Comparison of ENCODE assay signal across 8 mouse cellular contexts in genomic region chr7:43562651-43563070, GRCm38 (mm10). TPM values are rescaled to one million over a fixed set of nuclear protein-coding genes. Genes with fewer than 3 reads are reported as not detected.
DNase-seq lines count a peak whose midpoint lies in the region; ATAC-seq and TF ChIP-seq lines count a peak whose summit lies in the region.

No protein-coding gene starts in this region.

- peaks cover 11% of the 10 kb centered on the region; the same call in 1 of the 2 replicates for H3K36me3 ChIP-seq in heart, embryonic 15.5 days
- peaks cover 31% of the 10 kb centered on the region for H3K36me3 ChIP-seq in limb, embryonic 14.5 days (ENCODE audit: control insufficient read depth, insufficient read depth, low read length)

- ATAC-seq in heart, embryonic 15.5 days (replicated peaks; ENCODE audit: insufficient number of reproducible peaks, insufficient read depth, low FRiP score, low read depth): no peak
- no peak for ATAC-seq in limb, embryonic 14.5 days (ENCODE audit: low FRiP score, low read depth)

- WGBS in heart, embryonic 15.5 days: under 1% methylated on average over 10 of the region's 10 CpGs
- WGBS in limb, embryonic 14.5 days: 0% methylated on average over 10 of the region's 10 CpGs

- no peak for TF ChIP-seq POLR2A in brain, embryonic 14.5 days (IDR thresholded peaks at IDR 0.05; ENCODE audit: borderline replicate concordance, extremely low read depth, insufficient read depth, insufficient read length, poor library complexity, severe bottlenecking)
- no peak for TF ChIP-seq POLR2A in limb, embryonic 14.5 days (IDR thresholded peaks at IDR 0.05; ENCODE audit: borderline replicate concordance, extremely low read depth, insufficient read depth, insufficient read length)

- H3K27ac ChIP-seq in heart, embryonic 15.5 days: peak overlapping the region; percentile 74
- peak overlapping the region; percentile 84 for H3K27ac ChIP-seq in limb, embryonic 14.5 days (replicated peaks; ENCODE audit: low read depth, low read length)

- peak; percentile 21 for DNase-seq in kidney, adult 11 months
- DNase-seq in kidney, postnatal 10 days: no peak
- DNase-seq in brain, embryonic 14.5 days (ENCODE audit: low read depth): peak; percentile 72
- DNase-seq in limb, embryonic 14.5 days (ENCODE audit: low spot score): peak; percentile 19
- DNase-seq in neural tube, embryonic 10.5 days (ENCODE audit: extremely low spot score, low spot score): peak; percentile 50
- DNase-seq in gastrocnemius, postnatal 25 days: no peak
- no peak for DNase-seq in frontal cortex, postnatal 14 days (ENCODE audit: low spot score in 2 of 2)

- peak overlapping the region; percentile 66 for H3K9ac ChIP-seq in heart, embryonic 15.5 days
- peak overlapping the region; percentile 82 for H3K9ac ChIP-seq in limb, embryonic 14.5 days (ENCODE audit: low read depth, low read length, severe bottlenecking)

- H3K4me2 ChIP-seq in heart, embryonic 15.5 days: peak overlapping the region; percentile 66
- peak overlapping the region; percentile 82 for H3K4me2 ChIP-seq in limb, embryonic 14.5 days (replicated peaks; ENCODE audit: low read depth, low read length, severe bottlenecking)

- H3K4me3 ChIP-seq in heart, embryonic 15.5 days: peak overlapping the region; percentile 68
- peak overlapping the region; percentile 77 for H3K4me3 ChIP-seq in limb, embryonic 14.5 days (replicated peaks; ENCODE audit: low read length)

- H3K4me1 ChIP-seq in heart, embryonic 15.5 days (replicated peaks): 0 out of 2 replicates have a peak, but pooled peaks cover 4% of the 10 kb centered on the region
- H3K4me1 ChIP-seq in limb, embryonic 14.5 days (ENCODE audit: control insufficient read depth, insufficient read depth, low read length): peaks cover 10% of the 10 kb centered on the region

- H3K27me3 ChIP-seq in heart, embryonic 15.5 days: no peaks in the 10 kb centered on the region
- no peaks in the 10 kb centered on the region for H3K27me3 ChIP-seq in limb, embryonic 14.5 days (ENCODE audit: control insufficient read depth, insufficient read depth, low read length)

- no peaks in the 10 kb centered on the region for H3K9me3 ChIP-seq in heart, embryonic 15.5 days (replicated peaks)
- no peaks in the 10 kb centered on the region for H3K9me3 ChIP-seq in limb, embryonic 14.5 days (ENCODE audit: control insufficient read depth, low read length)

- no peak for TF ChIP-seq CTCF in brain, embryonic 14.5 days (IDR thresholded peaks at IDR 0.05; ENCODE audit: borderline replicate concordance, extremely low read depth, insufficient read depth, insufficient read length)

RNA-seq across cellular contexts. Expression of gene Zfp658, which starts 0.6 kb away (rescaled TPM):
- 10.8 and 11.8 TPM in 2 replicates for polyA plus RNA-seq in brain, embryonic 14.5 days (2012; rRNA removed)
- polyA plus RNA-seq in heart, embryonic 15.5 days (2015; fragmentation: Nextera tagmentation; extraction: Ambion mirVana): 1.3 and 1.5 TPM in 2 replicates
- polyA plus RNA-seq in limb, embryonic 14.5 days (2012; rRNA removed): 4.9 and 5.7 TPM in 2 replicates
- 3.6 and 3.8 TPM in 2 replicates for polyA plus RNA-seq in limb, embryonic 14.5 days (2014; fragmentation: Nextera tagmentation; extraction: Ambion mirVana)
- under 1 TPM; 0.38 to 0.61 TPM for total RNA-seq in gastrocnemius, postnatal 25 days (2021)

RNA-seq across cellular contexts. Expression of gene Zfp719, which starts 16.7 kb away (rescaled TPM):
- polyA plus RNA-seq in brain, embryonic 14.5 days (2012; rRNA removed): 7.6 and 9.2 TPM in 2 replicates
- 6.0 and 7.9 TPM in 2 replicates for polyA plus RNA-seq in heart, embryonic 15.5 days (2015; fragmentation: Nextera tagmentation; extraction: Ambion mirVana)
- polyA plus RNA-seq in limb, embryonic 14.5 days (2012; rRNA removed): 5.8 and 6.7 TPM in 2 replicates
- polyA plus RNA-seq in limb, embryonic 14.5 days (2014; fragmentation: Nextera tagmentation; extraction: Ambion mirVana): 13.1 and 16.0 TPM in 2 replicates
- total RNA-seq in gastrocnemius, postnatal 25 days (2021): 1 to 10 TPM; 3.5 to 3.6 TPM

RNA-seq across cellular contexts. Expression of gene Cd33, which starts 18.4 kb away (rescaled TPM):
- 1.5 and 1.7 TPM in 2 replicates for polyA plus RNA-seq in brain, embryonic 14.5 days (2012; rRNA removed)
- 0.49 and 1.1 TPM in 2 replicates for polyA plus RNA-seq in heart, embryonic 15.5 days (2015; fragmentation: Nextera tagmentation; extraction: Ambion mirVana)
- 2.4 and 3.0 TPM in 2 replicates for polyA plus RNA-seq in limb, embryonic 14.5 days (2012; rRNA removed)
- polyA plus RNA-seq in limb, embryonic 14.5 days (2014; fragmentation: Nextera tagmentation; extraction: Ambion mirVana): 2.9 and 3.1 TPM in 2 replicates
- total RNA-seq in gastrocnemius, postnatal 25 days (2021): under 1 TPM; 0.96 to 1.00 TPM

RNA-seq across cellular contexts. Expression of gene Zfp819, which starts 44.3 kb away (rescaled TPM):
- polyA plus RNA-seq in brain, embryonic 14.5 days (2012; rRNA removed): 0.47 and 0.57 TPM in 2 replicates
- not detected in 2 replicates for polyA plus RNA-seq in heart, embryonic 15.5 days (2015; fragmentation: Nextera tagmentation; extraction: Ambion mirVana)
- polyA plus RNA-seq in limb, embryonic 14.5 days (2012; rRNA removed): 0.04 and 0.11 TPM in 2 replicates
- 0.19 TPM in 1 of 2 replicates, not detected in the other for polyA plus RNA-seq in limb, embryonic 14.5 days (2014; fragmentation: Nextera tagmentation; extraction: Ambion mirVana)
- total RNA-seq in gastrocnemius, postnatal 25 days (2021): not detected

RNA-seq across cellular contexts. Expression of gene 4931406B18Rik, which starts 56.9 kb away (rescaled TPM):
- polyA plus RNA-seq in brain, embryonic 14.5 days (2012; rRNA removed): 0.04 TPM in 1 of 2 replicates, not detected in the other
- polyA plus RNA-seq in heart, embryonic 15.5 days (2015; fragmentation: Nextera tagmentation; extraction: Ambion mirVana): not detected in 2 replicates
- polyA plus RNA-seq in limb, embryonic 14.5 days (2012; rRNA removed): not detected in 2 replicates
- polyA plus RNA-seq in limb, embryonic 14.5 days (2014; fragmentation: Nextera tagmentation; extraction: Ambion mirVana): not detected in 2 replicates
- not detected for total RNA-seq in gastrocnemius, postnatal 25 days (2021)

Comparison
In these comparisons a context has a peak if more than half of its experiments do, and no peak if none do; other contexts are left out.
1. DNase-seq: peak in kidney, adult 11 months (single experiment), brain, embryonic 14.5 days (single experiment), limb, embryonic 14.5 days (single experiment) and neural tube, embryonic 10.5 days (single experiment); none in kidney, postnatal 10 days (single experiment), gastrocnemius, postnatal 25 days (single experiment) and frontal cortex, postnatal 14 days (0 of 2).